Mouse (Mus musculus) neural tube, embryonic 11.5 days (tissue): ENCODE data around the gene S100a1. TPM values are rescaled to one million over a fixed set of nuclear protein-coding genes. Genes with fewer than 3 reads are reported as not detected.
A peak's percentile ranks its signal among the peaks of the same experiment; 100 is the strongest.

Experiments used
- ATAC-seq: fragments of 200-750 bp; cut with Nextera tagmentation; 2 replicates; pipeline ENCODE4 v1.8.0; 2017; ENCODE audit warnings: moderate number of reproducible peaks, mild to moderate bottlenecking, moderate TSS enrichment, moderate library complexity; ENCODE audit not compliant: insufficient read depth, low FRiP score, low TSS enrichment
- DNase-seq: peaks from one replicate; pipeline ENCODE4 v3.0.0-alpha.2; 2015; ENCODE audit warnings: low spot score
- H3K27ac ChIP-seq: fragments of 300-500 bp; sonication (generic); 2 replicates; pipeline ENCODE4 v1.5.1; 2014; ENCODE audit warnings: low read depth, mild to moderate bottlenecking, low read length
- H3K27me3 ChIP-seq: fragments of 300-500 bp; sonication (generic); 2 replicates; pipeline ENCODE4 v1.6.1; 2014; ENCODE audit warnings: mild to moderate bottlenecking, low read length, mixed read lengths; ENCODE audit not compliant: control insufficient read depth, insufficient read depth
- H3K36me3 ChIP-seq: fragments of 300-500 bp; sonication (generic); 2 replicates; pipeline ENCODE4 v1.6.1; 2014; ENCODE audit warnings: mild to moderate bottlenecking, low read length, moderate library complexity, mixed read lengths; ENCODE audit not compliant: control insufficient read depth, insufficient read depth
- H3K4me1 ChIP-seq: fragments of 300-500 bp; sonication (generic); 2 replicates; pipeline ENCODE4 v1.6.1; 2014; ENCODE audit warnings: low read length, mixed read lengths; ENCODE audit not compliant: control insufficient read depth, insufficient read depth
- H3K4me2 ChIP-seq: fragments of 300-500 bp; sonication (generic); 2 replicates; pipeline ENCODE4 v1.6.1; 2014; ENCODE audit warnings: low read depth, mild to moderate bottlenecking, moderate library complexity
- H3K4me3 ChIP-seq: fragments of 300-500 bp; sonication (generic); 2 replicates; pipeline ENCODE4 v1.5.1; 2014; ENCODE audit warnings: low read depth, low read length
- H3K9ac ChIP-seq: fragments of 300-500 bp; sonication (generic); 2 replicates; pipeline ENCODE4 v1.6.1; 2014; ENCODE audit warnings: mild to moderate bottlenecking, low read length
- H3K9me3 ChIP-seq: fragments of 300-500 bp; sonication (generic); 2 replicates; pipeline ENCODE4 v1.6.1; 2016; ENCODE audit warnings: low read length; ENCODE audit not compliant: control insufficient read depth
- WGBS: fragments of 180-500 bp; shearing (Covaris S2); extraction: QIAGEN DNeasy Blood & Tissue Kit; methylation state at CpG from one replicate; pipeline ENCODE4 v1.1.7; 2014; 5-methylcytosine and 5-hydroxymethylcytosine counted together
- polyA plus RNA-seq: library from polyadenylated mRNA; unstranded; fragments of >200 nt; fragmentation: Nextera tagmentation; extraction: Ambion mirVana; gene quantifications from 2 replicates; pipeline ENCODE4 v1.2.1, GENCODE M21; 2014

S100a1 gene
- polyA plus RNA-seq, 1 experiment from 2014 or later: 4.6 TPM

DNA sequence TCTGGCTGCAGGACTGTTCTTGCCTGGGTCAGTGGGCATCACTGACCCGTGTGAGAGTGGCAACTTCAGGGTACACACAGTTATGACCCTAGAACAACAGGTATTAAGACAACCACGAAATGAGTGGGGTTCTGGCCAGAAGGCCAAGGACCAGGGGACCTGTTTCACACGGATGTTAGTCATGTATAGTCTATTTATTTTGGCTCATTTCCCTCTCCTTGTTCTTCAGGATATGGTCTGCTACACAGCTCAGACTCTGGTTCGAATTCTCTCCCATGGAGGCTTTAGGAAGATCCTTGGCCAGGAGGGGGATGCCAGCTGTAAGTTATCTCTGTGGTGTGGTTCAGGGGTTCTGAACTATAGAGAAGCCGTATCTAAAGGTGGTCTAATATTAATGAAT is 27.2 kb downstream of the S100a1 start:
- H3K4me2 ChIP-seq: no peak overlapping the region
- H3K4me1 ChIP-seq: 0 out of 2 replicates have a peak, but pooled peaks cover 3% of the 10 kb centered on the region
- DNase-seq (no peak), ATAC-seq (no peak)
- no peaks in the 10 kb centered on the region for H3K9me3 ChIP-seq
- H3K27me3 ChIP-seq: no peaks in the 10 kb centered on the region
- no peak overlapping the region for H3K4me3 ChIP-seq
- H3K36me3 ChIP-seq: peaks cover 32% of the 10 kb centered on the region
- H3K27ac ChIP-seq: no peak overlapping the region
- 84% methylated on average over 5 of the region's 5 CpGs for WGBS
- H3K9ac ChIP-seq: no peak overlapping the region

- peak within 1 kb of the TSS; percentile 95 for H3K9ac ChIP-seq
- H3K9me3 ChIP-seq: no peaks in the 10 kb centered on the region
- peak within 1 kb of the TSS; percentile 42 for H3K4me2 ChIP-seq
- DNase-seq (peak; percentile 97), ATAC-seq (peak; percentile 99)
- H3K27ac ChIP-seq: peak within 1 kb of the TSS; percentile 93
- H3K36me3 ChIP-seq: peaks cover 18% of the 10 kb centered on the region
- peaks cover 4% of the 10 kb centered on the region for H3K4me1 ChIP-seq
- peak within 1 kb of the TSS; percentile 84 for H3K4me3 ChIP-seq
- WGBS: under 1% methylated on average over 45 of the region's 45 CpGs
- no peaks in the 10 kb centered on the region for H3K27me3 ChIP-seq
These were observed 38.2 kb downstream of the S100a1 start, which contains the start of gene Ilf2 for GRCm38 (mm10) chr3:90475831-90476611. Ilf2 (plus strand) TSS chr3:90476126.

- no peaks in the 10 kb centered on the region for H3K27me3 ChIP-seq
- peak overlapping the region; percentile 33 for H3K4me2 ChIP-seq
- H3K9me3 ChIP-seq: no peaks in the 10 kb centered on the region
- no peak overlapping the region for H3K9ac ChIP-seq
- H3K4me3 ChIP-seq: peak overlapping the region; percentile 19
- peak; percentile 37 for ATAC-seq
- no peak overlapping the region for H3K27ac ChIP-seq
- DNase-seq: no peak
- WGBS: 43% methylated on average over 15 of the region's 16 CpGs
- peaks cover 4% of the 10 kb centered on the region for H3K4me1 ChIP-seq
- peaks cover 15% of the 10 kb centered on the region for H3K36me3 ChIP-seq
These were observed 38.9 kb downstream of the S100a1 start for GRCm38 (mm10) chr3:90475151-90475830.

- Histone ChIP-seq H3K27ac (no peak overlapping the region), H3K4me2 (no peak overlapping the region), H3K27me3 (no peaks in the 10 kb centered on the region), H3K4me3 (no peak overlapping the region), H3K9me3 (no peaks in the 10 kb centered on the region), H3K4me1 (peaks cover 3% of the 10 kb centered on the region), H3K9ac (no peak overlapping the region), H3K36me3 (no peaks in the 10 kb centered on the region)
- DNase-seq (no peak), ATAC-seq (no peak)
- WGBS: 38% methylated on average over 3 of the region's 3 CpGs
These were observed 42.0 kb downstream of the S100a1 start for GRCm38 (mm10) chr3:90472213-90472612.

DNA sequence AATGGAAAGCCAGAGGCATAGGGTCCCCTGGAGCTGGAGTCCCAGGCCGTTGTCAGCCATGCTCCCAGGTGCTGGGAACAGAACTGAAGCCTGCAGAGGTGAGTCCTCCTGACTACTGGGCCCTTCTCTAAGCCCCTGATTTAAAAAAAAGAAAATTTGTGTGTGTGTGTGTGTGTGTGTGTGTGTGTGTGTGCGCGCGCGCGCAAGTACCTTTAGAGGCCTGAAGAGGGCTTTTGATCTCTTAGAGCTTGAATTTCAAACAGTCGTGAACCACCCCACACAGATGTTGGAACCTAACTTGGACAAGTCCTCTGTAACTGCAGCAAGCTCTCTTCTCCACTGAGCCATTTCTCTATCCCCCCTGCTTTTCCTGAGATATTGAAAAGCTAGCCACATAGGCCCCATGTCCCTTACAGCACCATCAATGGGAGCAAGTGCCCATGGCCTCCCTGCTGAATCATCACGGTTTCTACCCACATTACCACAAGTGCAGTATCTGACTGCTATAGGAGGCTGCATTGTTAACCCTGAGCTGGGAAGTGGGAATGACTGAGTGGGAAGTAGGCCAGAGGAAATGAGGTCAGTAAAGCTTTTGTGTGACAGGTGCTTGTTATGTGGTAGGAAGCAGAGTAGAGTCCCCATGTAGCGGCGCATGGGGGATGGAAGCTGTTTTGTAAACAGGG is 46.4 kb downstream of the S100a1 start:
- WGBS: 94% methylated on average over 10 of the region's 10 CpGs
- H3K27ac ChIP-seq: no peak overlapping the region
- H3K36me3 ChIP-seq: no peaks in the 10 kb centered on the region
- H3K4me1 ChIP-seq: 0 out of 2 replicates have a peak, but pooled peaks cover 3% of the 10 kb centered on the region
- ATAC-seq (no peak), DNase-seq (no peak)
- no peaks in the 10 kb centered on the region for H3K9me3 ChIP-seq
- no peak overlapping the region for H3K4me2 ChIP-seq
- H3K9ac ChIP-seq: no peak overlapping the region
- H3K27me3 ChIP-seq: peaks cover 34% of the 10 kb centered on the region
- no peak overlapping the region for H3K4me3 ChIP-seq

DNA sequence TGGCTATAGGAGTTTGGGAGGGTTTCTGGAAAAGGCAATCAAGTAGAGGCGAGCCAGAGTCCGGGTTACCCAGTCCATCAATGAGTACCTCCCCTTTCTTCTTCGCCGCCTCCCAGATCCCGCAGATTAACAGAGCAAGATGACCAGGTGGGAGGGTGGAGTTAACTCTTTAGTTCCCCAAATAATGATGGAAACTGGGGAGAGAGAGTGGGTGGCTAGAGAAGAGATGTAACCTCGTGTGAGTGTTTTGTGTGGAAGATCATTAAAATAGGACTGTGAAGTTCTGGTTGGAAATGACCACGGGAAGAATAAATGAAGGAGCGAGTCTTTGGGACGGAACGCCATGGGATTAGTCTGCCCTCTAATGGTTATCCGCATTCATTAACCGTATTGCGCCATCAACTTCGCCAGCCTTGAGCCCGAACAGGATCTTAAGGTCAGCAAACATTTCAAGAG is 47.9 kb downstream of the S100a1 start:
- Histone ChIP-seq H3K4me2 (peak overlapping the region; percentile 53), H3K9me3 (no peaks in the 10 kb centered on the region), H3K27me3 (peaks cover 35% of the 10 kb centered on the region), H3K27ac (no peak overlapping the region), H3K9ac (no peak overlapping the region), H3K36me3 (no peaks in the 10 kb centered on the region), H3K4me3 (peak overlapping the region; percentile 47), H3K4me1 (0 out of 2 replicates have a peak, but pooled peaks cover 3% of the 10 kb centered on the region)
- ATAC-seq: peak; percentile 59
- peak; percentile 53 for DNase-seq
- WGBS: under 1% methylated on average over 15 of the region's 15 CpGs

GRCm38 (mm10) chr3:90465686-90466310 is 48.4 kb downstream of the S100a1 start, which contains the start of gene Npr1:
Npr1 (minus strand) TSS chr3:90465866.
- WGBS: 0% methylated on average over 21 of the region's 49 CpGs
- 0 out of 2 replicates have a peak, but pooled peaks cover 3% of the 10 kb centered on the region for H3K4me1 ChIP-seq
- peaks cover 35% of the 10 kb centered on the region for H3K27me3 ChIP-seq
- ATAC-seq (peak; percentile 56), DNase-seq (peak; percentile 38)
- H3K9ac ChIP-seq: peak within 1 kb of the TSS; percentile 41
- peak within 1 kb of the TSS; percentile 53 for H3K4me2 ChIP-seq
- H3K27ac ChIP-seq: no peak within 1 kb of the TSS
- no peaks in the 10 kb centered on the region for H3K36me3 ChIP-seq
- H3K4me3 ChIP-seq: peak within 1 kb of the TSS; percentile 47
- H3K9me3 ChIP-seq: no peaks in the 10 kb centered on the region

DNA sequence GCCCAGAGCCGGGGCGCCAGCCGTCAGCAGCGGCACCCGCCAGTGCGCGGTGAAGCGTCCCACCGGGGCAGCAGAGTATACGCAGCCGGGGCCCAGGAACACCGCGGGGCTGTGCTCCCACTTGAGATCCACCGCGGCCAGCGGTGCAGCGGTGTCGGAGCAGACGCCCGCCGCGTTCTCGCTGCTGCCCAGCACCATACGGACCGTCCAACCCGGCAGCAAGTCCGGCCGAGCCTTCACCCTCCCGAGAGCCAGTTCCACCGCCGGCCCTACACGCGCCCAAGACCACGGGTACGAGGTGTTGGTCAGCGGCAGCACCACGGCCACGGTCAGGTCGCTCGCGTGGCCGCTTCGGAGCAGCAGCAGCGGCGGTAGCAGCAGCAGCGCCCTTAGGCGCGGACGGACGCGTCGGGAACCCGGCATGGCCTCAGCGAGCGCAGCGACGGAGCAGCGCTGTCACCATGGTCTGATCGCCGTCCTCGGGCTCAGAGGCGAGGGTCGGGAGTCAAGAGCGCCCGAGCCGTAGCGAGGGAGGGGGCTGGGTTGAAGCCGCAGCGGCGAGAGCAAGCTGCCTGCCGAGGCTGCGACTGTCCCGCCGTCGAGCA is 49.0 kb downstream of the S100a1 start:
- peak overlapping the region; percentile 41 for H3K9ac ChIP-seq
- 2% methylated on average over 75 of the region's 75 CpGs for WGBS
- H3K36me3 ChIP-seq: no peaks in the 10 kb centered on the region
- peak overlapping the region; percentile 47 for H3K4me3 ChIP-seq
- ATAC-seq (peak; percentile 54; the same call in 1 of the 2 replicates), DNase-seq (peak; percentile 47)
- H3K27me3 ChIP-seq: peaks cover 35% of the 10 kb centered on the region
- H3K4me2 ChIP-seq: peak overlapping the region; percentile 53
- H3K27ac ChIP-seq: no peak overlapping the region
- H3K4me1 ChIP-seq: 0 out of 2 replicates have a peak, but pooled peaks cover 3% of the 10 kb centered on the region
- H3K9me3 ChIP-seq: no peaks in the 10 kb centered on the region
